Mouse (Mus musculus) lung, adult 18-20 months (tissue): ENCODE measurements at regions not wholly inside any gene's neighbourhood (a gene's known extent, or its start where the extent isn't known, plus 50 kb on each side); places are given as distances from the start of the nearest gene placed in this dataset.
"Not testable (repeated sequence)": the region's sequence is repeated elsewhere in the genome, so short reads cannot be mapped to it uniquely, and the experiment has no call there.

Source experiments
- DNase-seq, 2 experiments: peaks; one replicate each; pipeline ENCODE4 v3.0.0; 2022; ENCODE audit warnings: mixed read lengths in 2 of 2

GRCm38 (mm10) chr6:22497306-22497705 is 141.3 kb upstream of the Fam3c start:
- no peak for DNase-seq

GRCm38 (mm10) chr6:22496471-22496870 is 140.4 kb upstream of the Fam3c start:
- DNase-seq, result no peak

- peak in 1 of 2 experiments; percentile 28 for DNase-seq
Measured at GRCm38 (mm10) chr6:22493632-22494260, 137.7 kb upstream of the Fam3c start.

- DNase-seq, result no peak
Measured at GRCm38 (mm10) chr6:22492896-22493295, 136.9 kb upstream of the Fam3c start.

GRCm38 (mm10) chr6:22490762-22491161 is 134.7 kb upstream of the Fam3c start:
- no peak for DNase-seq

- no peak for DNase-seq
Measured at GRCm38 (mm10) chr6:22487467-22487866, 131.4 kb upstream of the Fam3c start.

- DNase-seq, result peak in 1 of 2 experiments; percentile 9
Measured at GRCm38 (mm10) chr6:22485828-22486518, 129.9 kb upstream of the Fam3c start.

- not testable (repeated sequence) for DNase-seq
Measured at GRCm38 (mm10) chr6:22482257-22482656, 126.2 kb upstream of the Fam3c start.

- no peak for DNase-seq
Measured at GRCm38 (mm10) chr6:22474604-22475003, 118.6 kb upstream of the Fam3c start.

GRCm38 (mm10) chr6:22474011-22474410 is 118.0 kb upstream of the Fam3c start:
- DNase-seq, result no peak

- not testable (repeated sequence) for DNase-seq
Measured at GRCm38 (mm10) chr6:22472400-22472799, 116.4 kb upstream of the Fam3c start.

GRCm38 (mm10) chr6:22467334-22467993 is 111.4 kb upstream of the Fam3c start:
- no peak for DNase-seq

- DNase-seq, result no peak
Measured at GRCm38 (mm10) chr6:22465926-22466325, 109.9 kb upstream of the Fam3c start.

GRCm38 (mm10) chr6:22459440-22460016 is 103.5 kb upstream of the Fam3c start:
- DNase-seq, result no peak

GRCm38 (mm10) chr6:22452203-22452602 is 96.2 kb upstream of the Fam3c start:
- DNase-seq, result no peak

GRCm38 (mm10) chr6:22450501-22450900 is 94.5 kb upstream of the Fam3c start:
- no peak for DNase-seq

- no peak for DNase-seq
Measured at GRCm38 (mm10) chr6:22448906-22449305, 92.9 kb upstream of the Fam3c start.

GRCm38 (mm10) chr6:22447636-22448035 is 91.6 kb upstream of the Fam3c start:
- DNase-seq, result no peak

GRCm38 (mm10) chr6:22446621-22447310 is 90.7 kb upstream of the Fam3c start:
- no peak for DNase-seq

GRCm38 (mm10) chr6:22444856-22445255 is 88.8 kb upstream of the Fam3c start:
- DNase-seq, result not testable (repeated sequence)

GRCm38 (mm10) chr6:22444220-22444619 is 88.2 kb upstream of the Fam3c start:
- DNase-seq, result peak; percentile 19 to 54

- peak in 1 of 2 experiments; percentile 29 for DNase-seq
Measured at GRCm38 (mm10) chr6:22443573-22443972, 87.5 kb upstream of the Fam3c start.

GRCm38 (mm10) chr6:22443170-22443569 is 87.1 kb upstream of the Fam3c start:
- DNase-seq, result no peak
